Mouse (Mus musculus) embryonic facial prominence, embryonic 13.5 days (tissue): ENCODE results near the gene Disc1. TPM values are rescaled to one million over a fixed set of nuclear protein-coding genes. Genes with fewer than 3 reads are reported as not detected.

Source experiments
- ATAC-seq: fragments of 200-750 bp; cut with Nextera tagmentation; 2 replicates; pipeline ENCODE4 v1.8.0; 2017; ENCODE audit warnings: low read depth; ENCODE audit not compliant: insufficient number of reproducible peaks, insufficient read depth, low FRiP score, low TSS enrichment
- H3K27ac ChIP-seq: fragments of 300-500 bp; sonication (generic); 2 replicates; pipeline ENCODE4 v1.5.1; 2015; ENCODE audit warnings: moderate library complexity, mild to moderate bottlenecking, inconsistent platforms
- H3K27me3 ChIP-seq: fragments of 300-500 bp; sonication (generic); 2 replicates; pipeline ENCODE4 v1.6.1; 2015; ENCODE audit warnings: mild to moderate bottlenecking, inconsistent platforms
- H3K36me3 ChIP-seq: fragments of 300-500 bp; sonication (generic); 2 replicates; pipeline ENCODE4 v1.6.1; 2015; ENCODE audit warnings: mild to moderate bottlenecking, inconsistent platforms
- H3K4me1 ChIP-seq: fragments of 300-500 bp; sonication (generic); 2 replicates; pipeline ENCODE4 v1.6.1; 2015; ENCODE audit warnings: inconsistent platforms
- H3K4me2 ChIP-seq: fragments of 300-500 bp; sonication (generic); 2 replicates; pipeline ENCODE4 v1.6.1; 2015; ENCODE audit warnings: moderate library complexity, mild to moderate bottlenecking, inconsistent platforms
- H3K4me3 ChIP-seq: fragments of 300-500 bp; sonication (generic); 2 replicates; pipeline ENCODE4 v1.5.1; 2015; ENCODE audit warnings: mild to moderate bottlenecking, inconsistent platforms
- H3K9ac ChIP-seq: fragments of 300-500 bp; sonication (generic); 2 replicates; pipeline ENCODE4 v1.6.1; 2015; ENCODE audit warnings: mild to moderate bottlenecking, inconsistent platforms
- H3K9me3 ChIP-seq: fragments of 300-500 bp; sonication (generic); 2 replicates; pipeline ENCODE4 v1.6.1; 2016; ENCODE audit warnings: inconsistent platforms
- WGBS: fragments of 180-500 bp; shearing (Covaris S2); methylation state at CpG from one replicate; pipeline ENCODE4 v1.1.7; 2015; ENCODE audit warnings: mixed read lengths; 5-methylcytosine and 5-hydroxymethylcytosine counted together
- polyA plus RNA-seq: library from polyadenylated mRNA; unstranded; fragments of >200 nt; fragmentation: Nextera tagmentation; extraction: Ambion mirVana; gene quantifications from 2 replicates; pipeline ENCODE4 v1.2.1, GENCODE M21; 2015

Gene Disc1
- polyA plus RNA-seq, 1 experiment from 2014 or later, result 3.3 TPM

GRCm38 (mm10) chr8:125166545-125166944 is 112.5 kb downstream of the Disc1 start:
- 81% methylated on average over 6 of the region's 6 CpGs for WGBS
- Histone ChIP-seq H3K27ac (no peak overlapping the region), H3K9ac (no peak overlapping the region), H3K27me3 (no peaks in the 10 kb centered on the region), H3K9me3 (no peaks in the 10 kb centered on the region), H3K36me3 (no peaks in the 10 kb centered on the region), H3K4me1 (no peaks in the 10 kb centered on the region), H3K4me2 (no peak overlapping the region), H3K4me3 (no peak overlapping the region)
- no peak for ATAC-seq

GRCm38 (mm10) chr8:125166988-125167387 is 113.0 kb downstream of the Disc1 start:
- 55% methylated on average over 9 of the region's 9 CpGs for WGBS
- Histone ChIP-seq H3K4me1 (no peaks in the 10 kb centered on the region), H3K27me3 (no peaks in the 10 kb centered on the region), H3K36me3 (no peaks in the 10 kb centered on the region), H3K9me3 (no peaks in the 10 kb centered on the region), H3K4me2 (no peak overlapping the region), H3K4me3 (no peak overlapping the region), H3K27ac (no peak overlapping the region), H3K9ac (no peak overlapping the region)
- ATAC-seq, result no peak

DNA sequence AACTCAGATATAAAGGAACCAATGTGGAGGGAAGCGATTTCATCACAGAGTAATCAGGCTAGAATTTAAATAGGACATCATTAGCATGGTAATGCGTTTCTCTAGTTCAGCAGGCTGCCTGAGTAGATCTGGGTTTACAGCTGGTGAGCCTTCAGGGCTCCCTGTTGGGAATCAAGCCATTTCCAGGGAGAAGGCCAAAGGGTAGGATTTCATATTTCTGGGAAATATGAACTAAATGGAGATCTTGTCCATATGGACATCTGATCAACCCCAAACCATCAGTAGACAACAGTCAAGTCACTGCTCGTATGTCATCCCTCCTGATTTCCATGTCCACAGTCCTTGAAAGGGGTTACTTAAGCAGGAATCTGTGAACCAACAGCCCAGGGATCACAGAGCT is 115.6 kb downstream of the Disc1 start:
- no peak overlapping the region for H3K4me3 ChIP-seq
- H3K36me3 ChIP-seq, result no peaks in the 10 kb centered on the region
- no peak overlapping the region for H3K4me2 ChIP-seq
- H3K4me1 ChIP-seq, result no peaks in the 10 kb centered on the region
- H3K9ac ChIP-seq, result no peak overlapping the region
- ATAC-seq, result no peak
- no peak overlapping the region for H3K27ac ChIP-seq
- H3K27me3 ChIP-seq, result no peaks in the 10 kb centered on the region
- 53% methylated on average over 3 of the region's 3 CpGs for WGBS
- H3K9me3 ChIP-seq, result no peaks in the 10 kb centered on the region

GRCm38 (mm10) chr8:125171531-125171930 is 117.5 kb downstream of the Disc1 start:
- no peaks in the 10 kb centered on the region for H3K9me3 ChIP-seq
- H3K27me3 ChIP-seq, result no peaks in the 10 kb centered on the region
- 87% methylated on average over 2 of the region's 2 CpGs for WGBS
- H3K36me3 ChIP-seq, result no peaks in the 10 kb centered on the region
- no peak for ATAC-seq
- no peak overlapping the region for H3K4me2 ChIP-seq
- H3K27ac ChIP-seq, result no peak overlapping the region
- no peak overlapping the region for H3K4me3 ChIP-seq
- peaks cover 4% of the 10 kb centered on the region; the same call in 1 of the 2 replicates for H3K4me1 ChIP-seq
- no peak overlapping the region for H3K9ac ChIP-seq

- ATAC-seq, result no peak
- H3K4me2 ChIP-seq, result no peak overlapping the region
- H3K36me3 ChIP-seq, result no peaks in the 10 kb centered on the region
- H3K4me1 ChIP-seq, result peaks cover 7% of the 10 kb centered on the region; the same call in 1 of the 2 replicates
- no peak overlapping the region for H3K27ac ChIP-seq
- no peaks in the 10 kb centered on the region for H3K27me3 ChIP-seq
- H3K4me3 ChIP-seq, result no peak overlapping the region
- no peaks in the 10 kb centered on the region for H3K9me3 ChIP-seq
- 86% methylated on average over 7 of the region's 7 CpGs for WGBS
- H3K9ac ChIP-seq, result no peak overlapping the region
These were observed 120.2 kb downstream of the Disc1 start for GRCm38 (mm10) chr8:125174237-125174636.

- peaks cover 7% of the 10 kb centered on the region; the same call in 1 of the 2 replicates for H3K4me1 ChIP-seq
- no peak overlapping the region for H3K27ac ChIP-seq
- no peaks in the 10 kb centered on the region for H3K27me3 ChIP-seq
- H3K9ac ChIP-seq, result no peak overlapping the region
- no peaks in the 10 kb centered on the region for H3K36me3 ChIP-seq
- H3K4me2 ChIP-seq, result no peak overlapping the region
- 47% methylated on average over 4 of the region's 4 CpGs for WGBS
- H3K9me3 ChIP-seq, result no peaks in the 10 kb centered on the region
- no peak overlapping the region for H3K4me3 ChIP-seq
- ATAC-seq, result no peak
These were observed 120.9 kb downstream of the Disc1 start for GRCm38 (mm10) chr8:125174851-125175250.

GRCm38 (mm10) chr8:125175661-125176060 is 121.7 kb downstream of the Disc1 start:
- H3K4me3 ChIP-seq, result no peak overlapping the region
- no peak overlapping the region for H3K9ac ChIP-seq
- no peaks in the 10 kb centered on the region for H3K36me3 ChIP-seq
- H3K4me1 ChIP-seq, result peaks cover 7% of the 10 kb centered on the region; the same call in 1 of the 2 replicates
- no peak overlapping the region for H3K4me2 ChIP-seq
- ATAC-seq, result no peak
- no peaks in the 10 kb centered on the region for H3K9me3 ChIP-seq
- no peak overlapping the region for H3K27ac ChIP-seq
- 93% methylated on average over 4 of the region's 4 CpGs for WGBS
- H3K27me3 ChIP-seq, result no peaks in the 10 kb centered on the region

DNA sequence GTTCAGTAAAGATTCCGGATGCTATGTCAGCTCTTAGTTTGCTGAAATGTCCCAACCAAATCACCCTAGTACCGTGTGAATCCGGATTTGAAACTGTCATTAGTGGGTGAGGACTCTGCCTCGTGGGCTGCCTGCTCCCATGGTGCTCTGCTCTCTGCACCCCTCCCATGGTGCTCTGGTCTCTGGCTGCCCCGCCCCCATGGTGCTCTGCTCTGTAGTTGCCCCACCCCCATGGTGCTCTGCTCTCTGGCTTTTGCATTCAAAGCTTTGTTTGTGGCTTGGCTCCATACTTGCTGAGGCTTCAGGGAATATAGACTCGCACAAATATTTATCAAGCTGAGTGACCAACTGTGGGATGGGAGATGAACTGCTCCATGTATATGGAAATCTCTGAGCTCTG is 123.1 kb downstream of the Disc1 start:
- Histone ChIP-seq H3K36me3 (no peaks in the 10 kb centered on the region), H3K27me3 (no peaks in the 10 kb centered on the region), H3K27ac (no peak overlapping the region), H3K9me3 (no peaks in the 10 kb centered on the region), H3K4me3 (no peak overlapping the region), H3K4me1 (peaks cover 7% of the 10 kb centered on the region; the same call in 1 of the 2 replicates), H3K9ac (no peak overlapping the region), H3K4me2 (no peak overlapping the region)
- WGBS, result 84% methylated on average over 6 of the region's 6 CpGs
- ATAC-seq, result no peak

- H3K27ac ChIP-seq, result no peak overlapping the region
- no peaks in the 10 kb centered on the region for H3K36me3 ChIP-seq
- no peaks in the 10 kb centered on the region for H3K9me3 ChIP-seq
- H3K4me2 ChIP-seq, result no peak overlapping the region
- WGBS, result 75% methylated on average over 8 of the region's 8 CpGs
- H3K9ac ChIP-seq, result no peak overlapping the region
- peaks cover 7% of the 10 kb centered on the region; the same call in 1 of the 2 replicates for H3K4me1 ChIP-seq
- ATAC-seq, result no peak
- no peaks in the 10 kb centered on the region for H3K27me3 ChIP-seq
- no peak overlapping the region for H3K4me3 ChIP-seq
These were observed 124.0 kb downstream of the Disc1 start for GRCm38 (mm10) chr8:125177958-125178357.

GRCm38 (mm10) chr8:125183548-125184451 is 129.8 kb downstream of the Disc1 start:
- Histone ChIP-seq H3K27me3 (peaks cover 5% of the 10 kb centered on the region), H3K36me3 (no peaks in the 10 kb centered on the region), H3K4me1 (peaks cover 20% of the 10 kb centered on the region), H3K9ac (no peak overlapping the region), H3K4me2 (0 out of 2 replicates have a peak overlapping the region, but pooled peaks have one; percentile 5), H3K27ac (peak overlapping the region; percentile 13; the same call in 1 of the 2 replicates), H3K4me3 (no peak overlapping the region), H3K9me3 (no peaks in the 10 kb centered on the region)
- WGBS, result 16% methylated on average over 17 of the region's 17 CpGs
- ATAC-seq, result no peak

GRCm38 (mm10) chr8:125184452-125184817 is 130.4 kb downstream of the Disc1 start:
- H3K27ac ChIP-seq, result no peak overlapping the region
- H3K9me3 ChIP-seq, result no peaks in the 10 kb centered on the region
- ATAC-seq, result no peak
- WGBS, result 48% methylated on average over 9 of the region's 9 CpGs
- H3K4me1 ChIP-seq, result peaks cover 20% of the 10 kb centered on the region
- no peak overlapping the region for H3K9ac ChIP-seq
- H3K36me3 ChIP-seq, result no peaks in the 10 kb centered on the region
- peaks cover 9% of the 10 kb centered on the region for H3K27me3 ChIP-seq
- no peak overlapping the region for H3K4me2 ChIP-seq
- no peak overlapping the region for H3K4me3 ChIP-seq

DNA sequence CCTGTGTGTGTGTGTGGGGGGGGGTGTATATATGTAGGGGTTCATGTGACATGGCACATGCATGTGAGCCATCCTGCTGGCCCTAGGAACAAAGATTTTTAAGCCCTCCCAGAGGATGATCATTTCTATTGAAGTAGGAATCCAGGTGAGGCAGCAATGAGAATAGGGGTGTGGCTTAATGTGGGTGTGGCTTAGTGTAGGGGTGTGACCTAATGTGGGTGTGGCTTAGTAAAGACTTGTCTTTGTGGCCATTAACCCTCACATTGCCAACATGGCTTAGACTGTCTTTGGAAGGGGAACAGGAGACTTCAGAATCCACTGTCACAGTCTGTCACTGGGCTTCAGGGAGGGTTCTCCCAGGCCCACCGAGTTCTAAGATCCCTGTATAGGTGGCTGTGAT is 130.9 kb downstream of the Disc1 start:
- no peaks in the 10 kb centered on the region for H3K36me3 ChIP-seq
- no peak for ATAC-seq
- no peak overlapping the region for H3K9ac ChIP-seq
- peaks cover 20% of the 10 kb centered on the region for H3K4me1 ChIP-seq
- peaks cover 9% of the 10 kb centered on the region for H3K27me3 ChIP-seq
- WGBS, result 90% methylated on average over 1 of the region's 1 CpGs
- H3K4me2 ChIP-seq, result no peak overlapping the region
- H3K4me3 ChIP-seq, result no peak overlapping the region
- no peaks in the 10 kb centered on the region for H3K9me3 ChIP-seq
- H3K27ac ChIP-seq, result no peak overlapping the region
